Mouse (Mus musculus) G1E (cell line): ENCODE data around the gene Pm20d2.

ENCODE experiments used
- CTCF ChIP-seq: IDR thresholded peaks from 2 replicates; pipeline ENCODE4 v1.5.1; 2012; ENCODE audit warnings: low read depth, low read length, inconsistent platforms, mixed read lengths
- GATA1 ChIP-seq: IDR thresholded peaks from 2 replicates; pipeline ENCODE4 v1.6.1; 2012; ENCODE audit warnings: borderline replicate concordance, low read length, inconsistent platforms, mixed read lengths
- POLR2AphosphoS5 ChIP-seq: IDR thresholded peaks from 2 replicates; pipeline ENCODE4 v1.6.1; 2012; ENCODE audit warnings: low read depth, low read length, inconsistent platforms; ENCODE audit not compliant: insufficient replicate concordance

GRCm38 (mm10) chr4:33189735-33190036, at the start of gene Pm20d2:
- no peak for TF ChIP-seq CTCF
- no peak for TF ChIP-seq GATA1
- no peak for TF ChIP-seq POLR2AphosphoS5
